Mouse (Mus musculus): ENCODE data around the gene Rpap3.

Gene Rpap3

DNA sequence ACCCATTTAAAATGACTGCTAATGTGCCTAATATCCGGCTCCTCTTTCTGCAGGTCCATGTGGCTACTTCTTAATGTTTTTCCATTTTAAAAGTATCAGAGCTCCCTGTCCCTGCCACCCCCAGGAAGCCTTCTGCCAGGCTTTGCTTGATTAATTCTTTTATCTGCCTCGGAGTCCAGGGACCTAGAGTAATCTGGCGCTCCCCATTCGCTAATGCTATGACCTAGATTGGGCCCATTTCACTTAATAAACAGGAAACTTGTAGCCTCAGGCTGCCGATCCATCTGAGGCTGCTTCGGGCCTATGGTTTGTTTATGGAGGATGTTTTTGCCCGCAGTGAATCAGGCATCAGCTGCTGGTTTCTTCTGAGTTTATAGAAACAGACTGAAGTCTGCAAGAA is 59.2 kb downstream of the Rpap3 start:
- DNase-seq (ENCODE audit: low spot score): no peak

DNA sequence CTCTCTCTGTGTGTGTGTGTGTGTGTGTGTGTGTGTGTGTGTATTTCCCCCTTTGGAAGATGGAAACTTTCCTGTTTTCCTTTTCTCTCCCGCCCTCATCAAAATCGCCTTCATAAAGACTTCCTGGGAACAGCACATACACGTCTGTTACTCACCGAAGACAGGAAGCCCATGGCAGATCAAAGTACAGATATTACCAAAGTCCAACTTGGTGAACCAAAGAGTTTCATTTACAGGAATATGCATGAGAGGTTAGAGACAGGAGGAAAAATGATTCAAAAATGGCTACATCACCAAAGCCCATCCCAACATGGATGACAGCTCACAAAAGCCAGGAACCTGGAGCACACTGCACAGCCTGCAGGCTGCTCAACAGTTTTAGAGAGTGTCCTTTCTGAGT is 61.6 kb downstream of the Rpap3 start:
- no peak for DNase-seq (ENCODE audit: low spot score)

Measured in ovary, postnatal 10 days (tissue).